Mouse (Mus musculus): ENCODE data around the gene Ppp4r2.
"Not testable (repeated sequence)": the region's sequence is repeated elsewhere in the genome, so short reads cannot be mapped to it uniquely, and the experiment has no call there.

Ppp4r2 gene

DNA sequence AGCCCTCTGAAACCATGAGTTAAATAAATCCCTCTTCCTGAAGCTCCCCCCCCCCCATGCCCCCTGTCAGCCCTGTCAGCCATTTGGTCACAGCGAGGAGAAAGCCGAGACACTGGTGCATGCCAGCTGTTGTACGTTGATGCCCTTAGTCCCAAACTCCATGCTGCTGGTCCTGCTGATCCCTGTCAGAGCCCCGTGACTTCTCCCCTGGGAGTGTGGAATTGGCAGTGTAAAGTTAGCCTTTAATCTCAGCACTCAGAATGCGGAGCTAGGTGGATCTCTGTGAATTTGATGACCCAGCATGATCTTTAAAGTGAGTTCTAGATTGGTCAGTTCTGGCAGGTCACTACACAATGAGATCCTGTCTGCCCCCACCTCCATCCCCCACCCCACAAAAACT is 3.7 kb upstream of the Ppp4r2 start:
- DNase-seq (ENCODE audit: extremely low spot score, low read depth, low spot score) = no peak

DNA sequence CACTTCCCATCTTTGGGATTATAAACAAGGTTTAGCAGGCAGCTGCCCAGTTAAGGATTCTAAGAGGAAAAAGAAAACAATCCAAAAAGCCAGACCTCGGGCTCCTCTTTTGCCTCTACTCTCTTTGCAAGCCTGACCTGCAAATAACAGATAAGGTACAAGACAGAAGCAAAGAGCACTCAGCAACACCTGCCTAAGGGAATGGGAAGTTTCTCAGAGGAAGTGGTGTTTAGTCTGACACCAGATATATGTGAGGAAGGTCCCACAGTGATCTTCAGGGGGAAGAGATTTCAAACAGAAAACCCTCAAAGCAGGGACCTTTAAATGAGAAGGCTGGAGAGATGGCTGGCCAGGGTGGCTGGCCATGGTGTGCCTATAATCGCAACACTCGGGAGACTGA is 2.2 kb upstream of the Ppp4r2 start:
- no peak for DNase-seq (ENCODE audit: extremely low spot score, low read depth, low spot score)

DNA sequence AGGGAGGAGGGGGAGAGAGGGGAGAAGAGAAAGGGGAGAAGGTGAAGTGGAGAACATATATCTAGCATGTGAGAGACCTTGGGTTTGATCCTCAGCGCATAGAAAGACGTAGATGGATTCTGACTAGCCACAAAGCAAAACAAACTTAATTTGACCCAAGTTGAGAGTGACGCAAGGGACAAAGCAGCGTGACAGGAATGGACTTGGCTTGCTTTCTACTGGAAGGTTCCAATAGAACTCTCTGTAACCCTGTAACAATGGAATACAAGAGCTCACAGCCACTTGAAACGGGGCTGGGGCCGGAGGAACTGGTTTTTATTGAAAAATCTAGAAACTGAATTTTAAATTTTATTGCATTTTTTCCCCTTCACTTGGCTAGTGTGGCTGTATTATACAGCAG is 1.7 kb upstream of the Ppp4r2 start:
- DNase-seq (ENCODE audit: extremely low spot score, low read depth, low spot score) = no peak

DNA sequence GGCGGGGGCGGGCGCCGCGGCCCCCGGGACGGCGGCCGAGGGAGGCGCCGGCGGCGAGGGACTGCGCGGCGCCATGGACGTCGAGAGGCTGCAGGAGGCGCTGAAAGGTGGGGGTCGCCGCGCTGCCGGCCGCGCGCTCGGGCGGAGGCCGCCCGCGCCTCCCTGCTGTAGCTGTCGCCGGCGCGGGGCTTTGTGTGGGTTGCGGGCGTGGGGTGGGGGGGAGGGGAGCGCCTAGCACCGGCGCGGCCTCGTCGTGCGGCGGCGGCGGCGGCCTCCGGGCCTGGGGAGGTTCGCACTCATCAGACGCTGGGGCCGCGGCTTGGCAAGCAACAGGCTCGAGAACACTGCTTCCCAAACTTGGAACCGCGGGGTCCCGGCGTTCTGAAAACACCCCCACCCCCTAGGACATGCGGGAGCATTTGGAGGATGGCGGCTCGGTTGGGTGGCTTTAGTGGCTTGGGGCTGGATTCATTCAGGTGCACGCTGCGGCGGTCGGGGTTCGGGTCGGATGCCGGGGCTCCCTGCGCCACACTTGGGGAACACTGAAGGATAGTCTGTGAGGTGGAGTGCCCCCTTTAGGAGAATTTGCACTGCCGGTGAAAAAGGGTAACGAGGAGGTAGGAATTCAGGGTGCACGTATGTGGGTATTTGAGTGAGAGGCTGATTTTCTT is 524 bp downstream of the Ppp4r2 start:
- DNase-seq (ENCODE audit: extremely low spot score, low read depth, low spot score) = no peak

DNA sequence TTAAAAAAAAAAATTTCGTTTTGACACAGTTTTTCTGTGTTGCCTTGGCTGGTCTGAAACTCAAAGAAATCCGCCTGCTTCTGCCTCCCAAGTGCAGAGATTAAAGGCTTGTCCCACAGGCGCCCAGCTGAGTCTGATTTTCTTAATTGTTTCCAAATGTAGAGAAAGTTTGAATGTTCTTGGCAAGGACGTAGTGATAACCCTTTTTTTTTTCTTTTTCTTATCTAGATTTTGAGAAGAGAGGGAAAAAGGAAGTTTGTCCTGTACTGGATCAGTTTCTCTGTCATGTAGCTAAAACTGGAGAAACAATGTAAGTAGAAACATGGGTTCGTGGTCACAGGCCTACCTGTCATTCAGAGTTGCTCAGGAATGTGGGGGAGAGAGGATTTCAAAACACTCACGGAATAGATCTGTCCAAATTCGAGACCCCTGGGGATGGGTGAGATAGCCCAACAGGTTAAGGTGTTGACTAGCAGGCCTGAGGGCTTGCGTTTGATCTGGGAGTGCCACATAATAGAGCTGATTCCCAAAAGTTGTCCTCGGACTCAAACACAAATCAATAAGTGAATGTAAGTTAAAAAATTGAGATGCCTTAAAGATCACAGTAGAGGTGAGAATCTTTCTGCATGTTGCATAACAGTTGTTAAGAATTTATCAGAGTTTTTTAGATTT is 1.2 kb downstream of the Ppp4r2 start:
- no peak for DNase-seq (ENCODE audit: extremely low spot score, low read depth, low spot score)

DNA sequence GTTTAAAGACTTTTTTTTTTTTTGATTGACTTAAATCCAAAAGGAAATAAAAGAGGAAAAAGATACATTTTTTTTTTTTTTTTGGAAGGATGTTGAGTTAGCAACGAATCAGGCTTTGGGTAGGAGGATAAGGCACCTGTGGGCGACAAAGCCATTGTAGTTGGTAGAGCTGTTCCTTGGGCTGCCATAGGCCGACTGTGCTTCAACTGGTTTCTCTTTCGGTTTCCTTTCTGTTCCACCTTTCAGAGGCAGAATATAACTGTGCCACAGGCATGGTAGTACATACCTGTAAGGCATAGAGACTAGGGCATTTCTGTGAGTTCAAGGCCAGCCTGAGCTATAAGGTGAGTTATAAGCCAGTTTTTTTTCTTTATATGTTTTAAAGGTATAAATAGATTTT is 11.6 kb downstream of the Ppp4r2 start:
- DNase-seq (ENCODE audit: extremely low spot score, low read depth, low spot score) = no peak

DNA sequence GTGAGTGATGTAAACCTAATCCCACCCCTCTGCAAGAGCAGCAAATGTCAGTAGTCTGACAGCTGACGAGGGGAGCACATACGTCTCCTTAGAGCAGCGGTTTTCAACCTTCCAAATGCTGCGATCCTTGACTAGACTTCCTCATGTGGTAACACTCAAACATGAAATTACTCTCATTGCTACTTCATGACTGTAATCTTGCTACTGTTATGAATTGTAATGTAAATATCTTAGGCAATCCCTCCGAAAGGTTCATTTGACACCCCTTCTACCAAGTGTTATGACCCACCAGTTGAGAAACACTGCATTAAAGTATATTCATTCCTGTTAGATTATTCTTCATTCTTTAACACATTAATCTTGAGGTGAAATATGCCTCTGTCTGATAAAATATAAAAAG is 13.8 kb downstream of the Ppp4r2 start:
- no peak for DNase-seq (ENCODE audit: extremely low spot score, low read depth, low spot score)

DNA sequence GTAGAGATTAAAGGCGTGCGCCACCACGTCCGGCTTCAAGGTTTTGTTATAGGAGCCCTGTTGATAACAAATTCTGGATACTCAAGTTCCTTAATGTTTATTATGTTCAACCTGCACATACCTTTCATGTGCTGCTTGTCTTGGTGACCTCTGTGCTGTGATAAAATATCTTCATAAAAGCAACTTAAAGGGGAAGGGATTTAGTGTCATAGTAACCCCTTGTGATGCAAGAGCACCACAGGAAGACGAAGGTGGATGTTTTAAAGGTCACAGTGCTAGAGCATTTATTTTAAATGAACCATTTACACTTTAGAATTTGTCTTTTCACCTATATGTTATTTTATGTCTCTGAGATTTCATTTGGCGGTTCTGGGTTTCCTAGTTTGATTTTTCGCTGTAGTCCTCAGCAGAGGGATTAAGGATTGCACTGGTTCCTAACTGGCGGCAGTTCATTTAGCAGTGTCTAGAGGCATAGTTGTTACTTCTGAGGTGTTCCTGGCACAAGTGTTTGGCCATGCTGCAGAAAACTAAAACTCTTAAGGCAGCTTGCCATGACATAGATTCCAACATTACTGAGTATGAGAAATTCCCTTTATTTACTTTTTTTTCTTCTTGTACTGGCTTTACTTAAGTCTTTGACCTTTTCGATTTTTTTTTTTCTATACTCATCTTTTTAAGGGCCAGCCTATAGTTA is 15.4 kb downstream of the Ppp4r2 start:
- no peak for DNase-seq (ENCODE audit: extremely low spot score, low read depth, low spot score)

DNA sequence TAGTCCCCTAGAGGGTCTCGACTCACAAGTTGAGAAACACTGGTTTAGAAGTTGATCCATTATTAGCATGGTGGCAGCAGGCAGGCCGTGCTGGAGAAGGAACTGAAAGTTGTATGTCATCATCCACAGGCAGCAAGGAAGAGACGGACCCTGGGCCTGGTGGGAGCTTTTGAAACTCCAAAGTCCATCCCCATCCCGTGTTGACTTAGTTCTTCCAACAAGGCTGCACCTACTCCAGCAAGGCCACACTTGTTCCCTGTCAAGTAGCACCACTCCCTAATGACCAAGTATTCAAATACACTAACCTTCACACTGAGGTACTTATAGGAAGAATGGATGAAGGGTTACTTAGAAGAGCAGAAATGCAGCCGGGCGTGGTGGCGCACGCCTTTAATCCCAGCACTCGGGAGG is 17.3 kb downstream of the Ppp4r2 start:
- no peak for DNase-seq (ENCODE audit: extremely low spot score, low read depth, low spot score)

DNA sequence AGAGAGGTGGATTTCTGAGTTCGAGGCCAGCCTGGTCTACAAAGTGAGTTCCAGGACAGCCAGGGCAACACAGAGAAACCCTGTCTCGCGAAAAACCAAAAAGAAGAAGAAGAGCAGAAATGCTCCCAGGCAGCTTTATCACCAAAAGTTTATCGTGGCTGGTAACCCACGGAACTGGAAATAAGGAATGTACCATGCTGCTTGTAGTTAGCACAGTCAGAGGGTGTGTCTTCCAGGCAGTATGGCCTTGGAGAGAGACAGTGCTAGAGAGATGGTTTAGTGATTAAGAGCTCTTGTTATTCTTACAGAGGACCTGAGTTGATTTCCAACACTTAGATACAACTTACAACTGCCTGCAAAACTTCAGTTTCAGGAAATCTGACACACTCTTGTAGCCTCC is 17.7 kb downstream of the Ppp4r2 start:
- DNase-seq (ENCODE audit: extremely low spot score, low read depth, low spot score) = no peak

DNA sequence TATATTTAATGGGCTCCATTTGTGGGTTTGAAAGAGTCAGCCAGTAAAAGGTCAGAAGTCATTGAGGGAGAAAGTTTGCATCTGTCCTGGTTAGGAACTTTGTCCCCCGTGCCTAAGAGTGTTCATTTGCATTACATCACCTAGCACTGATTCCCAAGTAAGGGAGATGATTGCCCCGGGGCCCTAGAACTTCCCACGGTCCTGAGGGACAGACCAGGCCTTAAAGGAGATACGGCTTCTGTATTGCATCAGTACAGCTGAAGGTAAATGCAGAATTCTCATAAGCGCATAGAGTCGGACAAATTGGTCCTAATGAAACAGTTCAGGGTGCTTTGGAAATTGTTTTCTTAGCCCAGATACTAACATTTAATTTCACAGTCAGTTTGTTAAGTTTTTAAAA is 31.9 kb downstream of the Ppp4r2 start:
- DNase-seq (ENCODE audit: extremely low spot score, low read depth, low spot score) = no peak

DNA sequence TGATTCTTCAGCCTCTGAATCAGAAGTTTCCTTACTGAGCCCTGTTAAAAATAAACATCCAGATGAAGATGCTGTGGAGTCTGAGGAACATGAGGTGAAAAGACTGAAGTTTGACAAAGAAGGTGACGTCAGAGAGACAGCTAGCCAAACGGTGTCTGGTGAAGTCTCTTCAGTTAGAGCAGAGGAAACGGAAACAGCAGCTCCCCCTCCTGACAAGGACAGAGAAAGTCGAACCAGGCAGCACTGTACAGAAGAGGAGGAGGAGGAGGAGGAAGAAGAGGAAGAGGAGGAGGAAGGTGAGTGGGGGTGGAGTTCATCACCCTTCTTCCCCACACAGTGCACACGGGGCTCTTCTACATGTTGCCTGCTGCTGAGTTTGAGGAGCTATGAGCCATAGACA is 32.4 kb downstream of the Ppp4r2 start:
- not testable (repeated sequence) for DNase-seq (ENCODE audit: extremely low spot score, low read depth, low spot score)

DNA sequence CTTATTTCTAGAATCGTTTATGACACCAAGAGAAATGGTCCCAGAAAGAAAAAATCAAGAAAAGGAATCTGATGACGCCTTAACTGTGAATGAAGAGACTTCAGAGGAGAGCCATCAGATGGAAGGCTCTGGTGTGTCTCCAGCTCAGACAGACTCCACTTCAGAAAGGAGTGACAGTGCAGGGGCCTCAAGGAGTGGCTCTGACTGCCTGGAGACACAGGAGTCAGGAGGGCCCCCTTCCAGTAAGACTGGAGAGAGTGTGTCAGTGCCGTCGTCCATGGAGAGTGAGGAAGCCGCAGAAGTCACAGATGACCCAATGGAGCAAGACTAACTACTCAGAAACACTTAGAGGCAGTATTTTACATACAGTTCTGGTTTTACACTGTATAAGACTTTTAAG is 32.8 kb downstream of the Ppp4r2 start:
- not testable (repeated sequence) for DNase-seq (ENCODE audit: extremely low spot score, low read depth, low spot score)

DNA sequence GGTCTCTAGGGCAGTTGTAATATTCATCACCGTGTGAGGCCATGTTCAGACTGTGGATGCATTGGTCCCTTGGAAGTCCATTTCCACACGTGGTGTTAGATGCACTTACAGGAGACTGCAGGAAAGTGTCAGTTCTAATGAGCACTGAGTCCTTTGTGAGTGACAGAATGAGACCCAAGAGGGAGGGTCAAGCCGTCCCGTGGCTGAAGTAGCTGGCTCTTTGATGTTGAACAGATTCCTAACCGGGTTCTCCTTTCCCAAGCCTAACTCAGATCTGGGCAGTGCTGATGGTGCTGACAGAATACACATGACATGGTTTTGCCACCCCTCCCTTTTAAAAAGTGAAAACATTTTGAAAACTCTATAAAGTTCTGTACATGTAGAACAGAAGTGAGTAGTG is 35.4 kb downstream of the Ppp4r2 start:
- DNase-seq (ENCODE audit: extremely low spot score, low read depth, low spot score) = no peak

DNA sequence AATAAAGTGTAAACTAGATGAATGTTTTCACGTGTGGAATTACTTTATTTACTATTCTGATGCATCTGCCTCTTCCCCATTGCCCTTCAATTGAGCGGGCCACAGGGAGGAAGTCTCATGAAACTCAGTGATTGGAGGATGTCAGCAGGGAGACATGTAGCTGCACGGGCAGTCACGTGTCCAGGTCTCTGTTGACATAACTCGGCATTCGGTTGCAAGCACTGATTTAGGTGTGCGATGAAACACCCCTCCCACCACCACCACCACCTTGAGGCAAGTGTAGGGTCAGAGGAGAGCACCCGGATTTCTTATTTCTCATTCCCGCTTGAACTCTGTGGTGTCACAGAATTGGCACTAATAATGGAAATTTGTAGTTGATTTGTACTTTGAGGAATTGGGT is 36.5 kb downstream of the Ppp4r2 start:
- no peak for DNase-seq (ENCODE audit: extremely low spot score, low read depth, low spot score)

DNA sequence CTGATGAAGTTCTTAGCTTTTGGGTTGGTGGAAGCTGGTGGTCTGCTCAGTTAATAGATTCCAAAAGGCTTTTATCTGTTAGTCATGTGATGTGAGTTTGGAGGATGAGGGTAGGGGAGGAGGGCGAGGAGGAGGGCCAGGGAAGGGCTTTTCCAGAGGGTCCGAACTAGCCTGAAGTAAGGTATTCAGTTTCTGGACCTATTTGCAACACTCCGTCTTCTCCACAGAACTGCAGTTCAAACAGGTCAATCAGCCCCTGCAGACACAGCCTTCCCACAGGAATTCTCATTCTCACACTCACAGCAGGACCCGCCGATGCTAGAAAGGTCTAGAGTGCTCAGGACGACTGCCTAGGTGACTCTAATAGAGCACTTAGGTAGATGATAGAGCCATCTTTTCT is 39.8 kb downstream of the Ppp4r2 start:
- no peak for DNase-seq (ENCODE audit: extremely low spot score, low read depth, low spot score)

DNA sequence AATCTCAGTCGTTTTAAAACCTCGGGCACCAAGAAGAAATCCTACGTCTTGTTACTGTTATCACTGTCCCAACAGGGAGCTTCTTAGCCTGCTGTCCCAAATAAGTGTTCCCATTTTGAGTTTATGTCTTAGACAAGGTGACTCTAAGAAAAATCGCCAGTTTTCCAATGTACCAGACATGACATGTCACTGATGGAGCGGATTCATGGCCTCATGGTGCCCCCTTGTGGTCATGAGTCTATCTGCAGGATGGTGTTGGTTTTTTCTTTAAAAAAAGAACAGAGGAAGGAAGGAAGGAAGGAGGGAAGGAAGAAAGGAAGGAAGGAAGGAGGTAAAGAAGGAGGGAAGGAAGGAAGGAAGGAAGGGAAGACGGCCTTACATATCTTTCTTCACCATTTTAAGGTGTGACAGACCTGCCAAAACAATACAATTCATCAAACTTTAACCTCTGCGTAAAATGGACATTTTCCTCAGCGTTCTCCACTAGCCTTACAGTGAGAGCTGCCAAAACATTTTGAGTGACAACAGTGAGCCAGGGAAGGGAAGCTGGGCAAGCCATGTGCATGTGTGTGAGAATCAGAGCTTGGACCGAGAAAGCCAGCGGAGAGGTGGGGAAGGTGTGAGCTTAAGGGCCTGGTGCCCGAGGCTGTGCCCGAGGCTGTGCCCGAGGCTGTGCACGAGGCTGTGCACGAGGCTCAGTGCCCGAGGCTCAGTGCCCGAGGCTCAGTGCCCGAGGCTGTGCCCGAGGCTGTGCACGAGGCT is 42.6 kb downstream of the Ppp4r2 start:
- peak; percentile 53 for DNase-seq (ENCODE audit: extremely low spot score, low read depth, low spot score)

DNA sequence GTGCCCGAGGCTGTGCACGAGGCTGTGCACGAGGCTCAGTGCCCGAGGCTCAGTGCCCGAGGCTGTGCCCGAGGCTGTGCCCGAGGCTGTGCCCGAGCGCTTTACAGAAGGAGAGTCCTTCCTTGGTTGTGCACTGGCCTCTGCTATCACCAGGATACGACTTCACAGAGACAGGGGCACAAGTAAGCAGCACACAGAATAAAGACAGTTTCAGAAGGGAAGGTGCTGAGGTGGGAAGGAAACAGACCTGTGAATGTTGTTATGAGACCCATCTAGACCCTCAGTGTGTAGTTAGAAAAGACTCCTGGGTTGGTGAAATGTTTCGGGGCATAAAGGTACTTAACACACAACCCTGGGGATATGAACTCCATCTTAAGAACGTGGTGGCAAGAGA is 43.2 kb downstream of the Ppp4r2 start:
- no peak for DNase-seq (ENCODE audit: extremely low spot score, low read depth, low spot score)

DNA sequence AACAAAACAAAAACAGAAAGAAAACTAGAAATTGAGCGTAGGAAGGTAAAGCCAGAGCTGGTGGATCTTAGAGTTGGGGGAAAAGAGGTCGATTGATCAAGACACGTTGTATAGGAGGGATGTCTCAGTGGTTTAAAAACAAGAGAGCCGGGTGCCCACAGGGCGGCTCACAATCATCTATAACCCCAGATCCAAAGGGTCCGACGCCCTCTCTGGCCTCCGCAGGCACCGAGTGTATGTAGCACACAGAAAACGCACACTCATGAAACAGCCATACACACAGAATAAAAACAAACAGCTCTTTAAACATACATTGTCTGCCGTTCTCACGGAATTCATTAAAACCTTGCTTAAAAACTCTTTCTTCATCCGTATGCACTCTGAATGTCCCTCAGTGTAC is 45.1 kb downstream of the Ppp4r2 start:
- no peak for DNase-seq (ENCODE audit: extremely low spot score, low read depth, low spot score)

DNA sequence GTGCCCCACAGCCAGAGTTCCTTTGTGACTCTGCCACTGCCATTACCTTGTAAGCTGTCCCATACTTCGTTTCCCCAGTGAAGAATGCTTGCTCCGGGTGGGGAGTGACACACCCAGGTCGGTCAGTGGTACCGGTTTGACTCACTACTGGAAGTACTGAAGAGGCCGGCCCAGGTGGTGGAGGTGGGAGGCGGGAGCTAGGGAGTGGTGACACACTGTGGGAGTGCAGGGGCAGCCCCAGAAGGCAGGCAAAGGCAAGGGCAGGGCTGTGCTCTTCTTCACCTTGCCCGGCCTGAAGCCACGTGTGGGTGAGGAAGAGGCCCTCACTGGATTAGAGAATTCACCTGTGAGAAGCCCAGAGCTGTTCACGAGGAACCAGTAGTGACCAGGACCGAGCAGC is 46.2 kb downstream of the Ppp4r2 start:
- no peak for DNase-seq (ENCODE audit: extremely low spot score, low read depth, low spot score)

DNA sequence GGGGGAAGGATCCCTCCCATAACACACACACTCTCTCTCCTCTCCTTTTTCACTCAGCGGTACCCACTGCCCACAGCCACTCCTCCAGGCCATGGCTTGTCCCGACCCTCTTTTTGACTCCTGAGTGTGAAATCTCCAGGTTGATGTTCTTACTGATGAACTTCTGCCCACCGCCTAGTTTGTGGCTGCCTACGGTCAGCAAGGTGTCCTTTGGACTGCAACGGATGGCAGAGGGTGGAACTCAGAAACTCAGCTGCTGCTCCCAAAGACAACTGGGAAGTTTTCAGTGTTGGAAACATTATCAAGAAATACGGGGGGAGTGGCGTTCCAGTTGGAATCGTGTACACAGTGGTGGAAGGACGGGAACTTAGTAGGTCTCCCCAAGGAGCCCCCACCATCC is 48.2 kb downstream of the Ppp4r2 start:
- no peak for DNase-seq (ENCODE audit: extremely low spot score, low read depth, low spot score)

Measured in hindlimb bud, embryonic 11.5 days (tissue).